Mouse (Mus musculus): ENCODE data around the gene Ildr1. TPM values are rescaled to one million over a fixed set of nuclear protein-coding genes. Genes with fewer than 3 reads are reported as not detected.

The Ildr1 gene
- polyA plus RNA-seq, 1 experiment from 2014 or later: 0.14 TPM

- Histone ChIP-seq H3K9ac (ENCODE audit: low read depth, low read length) (no peak overlapping the region), H3K4me2 (ENCODE audit: low read depth, low read length) (no peak overlapping the region), H3K9me3 (replicated peaks; ENCODE audit: control insufficient read depth, low read length) (no peaks in the 10 kb centered on the region), H3K27ac (ENCODE audit: low read length) (no peak overlapping the region), H3K4me3 (ENCODE audit: low read depth, low read length) (no peak overlapping the region), H3K27me3 (ENCODE audit: control insufficient read depth, insufficient read depth, low read depth, low read length) (peaks cover 1% of the 10 kb centered on the region; the same call in 1 of the 2 replicates), H3K36me3 (ENCODE audit: control insufficient read depth, insufficient read depth) (no peaks in the 10 kb centered on the region), H3K4me1 (ENCODE audit: control insufficient read depth, low read depth, low read length) (no peaks in the 10 kb centered on the region)
- ATAC-seq (ENCODE audit: low read depth): no peak
- WGBS (ENCODE audit: insufficient replicate concordance): 76% methylated on average over 2 of the region's 2 CpGs
These were observed 5.7 kb upstream of the Ildr1 start for GRCm38 (mm10) chr16:36688076-36688475.

- Histone ChIP-seq H3K27ac (ENCODE audit: low read length) (no peak overlapping the region), H3K4me3 (ENCODE audit: low read depth, low read length) (no peak overlapping the region)
These were observed 2.3 kb upstream of the Ildr1 start for GRCm38 (mm10) chr16:36691484-36691883.

GRCm38 (mm10) chr16:36694798-36695290 lies 1.1 kb downstream of the Ildr1 start:
- no peak for ATAC-seq (ENCODE audit: low read depth)
- Histone ChIP-seq H3K27ac (ENCODE audit: low read length) (no peak overlapping the region), H3K4me3 (ENCODE audit: low read depth, low read length) (no peak overlapping the region), H3K9me3 (replicated peaks; ENCODE audit: control insufficient read depth, low read length) (no peaks in the 10 kb centered on the region), H3K4me2 (ENCODE audit: low read depth, low read length) (no peak overlapping the region), H3K4me1 (ENCODE audit: control insufficient read depth, low read depth, low read length) (no peaks in the 10 kb centered on the region), H3K36me3 (ENCODE audit: control insufficient read depth, insufficient read depth) (no peaks in the 10 kb centered on the region), H3K9ac (ENCODE audit: low read depth, low read length) (no peak overlapping the region), H3K27me3 (ENCODE audit: control insufficient read depth, insufficient read depth, low read depth, low read length) (peaks cover 20% of the 10 kb centered on the region)
- 51% methylated on average over 9 of the region's 9 CpGs for WGBS (ENCODE audit: insufficient replicate concordance)

More at GRCm38 (mm10) chr16:36691484-36691883, 2.3 kb upstream of the Ildr1 start:
- Histone ChIP-seq H3K4me1 (ENCODE audit: control insufficient read depth, low read depth, low read length) (no peaks in the 10 kb centered on the region), H3K27me3 (ENCODE audit: control insufficient read depth, insufficient read depth, low read depth, low read length) (peaks cover 20% of the 10 kb centered on the region), H3K4me2 (ENCODE audit: low read depth, low read length) (no peak overlapping the region), H3K9me3 (replicated peaks; ENCODE audit: control insufficient read depth, low read length) (no peaks in the 10 kb centered on the region), H3K9ac (ENCODE audit: low read depth, low read length) (no peak overlapping the region), H3K36me3 (ENCODE audit: control insufficient read depth, insufficient read depth) (no peaks in the 10 kb centered on the region)
- ATAC-seq (ENCODE audit: low read depth): no peak
- WGBS (ENCODE audit: insufficient replicate concordance): 54% methylated on average over 3 of the region's 3 CpGs

GRCm38 (mm10) chr16:36697331-36697730 lies 3.6 kb downstream of the Ildr1 start:
- no peaks in the 10 kb centered on the region for H3K9me3 ChIP-seq (replicated peaks; ENCODE audit: control insufficient read depth, low read length)
- no peak overlapping the region for H3K9ac ChIP-seq (ENCODE audit: low read depth, low read length)
- no peak overlapping the region for H3K4me2 ChIP-seq (ENCODE audit: low read depth, low read length)
- H3K4me3 ChIP-seq (ENCODE audit: low read depth, low read length): no peak overlapping the region
- no peak for ATAC-seq (ENCODE audit: low read depth)
- H3K27ac ChIP-seq (ENCODE audit: low read length): no peak overlapping the region
- H3K4me1 ChIP-seq (ENCODE audit: control insufficient read depth, low read depth, low read length): no peaks in the 10 kb centered on the region
- peaks cover 20% of the 10 kb centered on the region for H3K27me3 ChIP-seq (ENCODE audit: control insufficient read depth, insufficient read depth, low read depth, low read length)
- H3K36me3 ChIP-seq (ENCODE audit: control insufficient read depth, insufficient read depth): no peaks in the 10 kb centered on the region
- WGBS (ENCODE audit: insufficient replicate concordance): 48% methylated on average over 8 of the region's 8 CpGs

GRCm38 (mm10) chr16:36700484-36700883 lies 6.7 kb downstream of the Ildr1 start:
- ATAC-seq (ENCODE audit: low read depth): no peak

GRCm38 (mm10) chr16:36707702-36708423 lies 14.1 kb downstream of the Ildr1 start:
- Histone ChIP-seq H3K4me2 (ENCODE audit: low read depth, low read length) (no peak overlapping the region), H3K27me3 (ENCODE audit: control insufficient read depth, insufficient read depth, low read depth, low read length) (no peaks in the 10 kb centered on the region), H3K9me3 (replicated peaks; ENCODE audit: control insufficient read depth, low read length) (no peaks in the 10 kb centered on the region), H3K9ac (ENCODE audit: low read depth, low read length) (no peak overlapping the region), H3K36me3 (ENCODE audit: control insufficient read depth, insufficient read depth) (no peaks in the 10 kb centered on the region), H3K4me3 (ENCODE audit: low read depth, low read length) (no peak overlapping the region), H3K27ac (ENCODE audit: low read length) (no peak overlapping the region), H3K4me1 (ENCODE audit: control insufficient read depth, low read depth, low read length) (no peaks in the 10 kb centered on the region)
- 0 out of 2 replicates have a peak, but pooled peaks have one; percentile 27 for ATAC-seq (ENCODE audit: low read depth)
- WGBS (ENCODE audit: insufficient replicate concordance): 40% methylated on average over 6 of the region's 6 CpGs

More at GRCm38 (mm10) chr16:36700484-36700883, 6.7 kb downstream of the Ildr1 start:
- H3K9ac ChIP-seq (ENCODE audit: low read depth, low read length): no peak overlapping the region
- no peaks in the 10 kb centered on the region for H3K36me3 ChIP-seq (ENCODE audit: control insufficient read depth, insufficient read depth)
- WGBS (ENCODE audit: insufficient replicate concordance): 72% methylated on average over 2 of the region's 2 CpGs
- H3K9me3 ChIP-seq (replicated peaks; ENCODE audit: control insufficient read depth, low read length): no peaks in the 10 kb centered on the region
- no peak overlapping the region for H3K27ac ChIP-seq (ENCODE audit: low read length)
- no peak overlapping the region for H3K4me3 ChIP-seq (ENCODE audit: low read depth, low read length)
- H3K4me1 ChIP-seq (ENCODE audit: control insufficient read depth, low read depth, low read length): no peaks in the 10 kb centered on the region
- no peaks in the 10 kb centered on the region for H3K27me3 ChIP-seq (ENCODE audit: control insufficient read depth, insufficient read depth, low read depth, low read length)
- H3K4me2 ChIP-seq (ENCODE audit: low read depth, low read length): no peak overlapping the region

GRCm38 (mm10) chr16:36708751-36709150 lies 15.0 kb downstream of the Ildr1 start:
- Histone ChIP-seq H3K27me3 (ENCODE audit: control insufficient read depth, insufficient read depth, low read depth, low read length) (no peaks in the 10 kb centered on the region), H3K4me2 (ENCODE audit: low read depth, low read length) (no peak overlapping the region), H3K4me1 (ENCODE audit: control insufficient read depth, low read depth, low read length) (no peaks in the 10 kb centered on the region), H3K36me3 (ENCODE audit: control insufficient read depth, insufficient read depth) (no peaks in the 10 kb centered on the region), H3K4me3 (ENCODE audit: low read depth, low read length) (no peak overlapping the region), H3K9me3 (replicated peaks; ENCODE audit: control insufficient read depth, low read length) (no peaks in the 10 kb centered on the region), H3K27ac (ENCODE audit: low read length) (no peak overlapping the region), H3K9ac (ENCODE audit: low read depth, low read length) (no peak overlapping the region)
- ATAC-seq (ENCODE audit: low read depth): no peak
- WGBS (ENCODE audit: insufficient replicate concordance): 22% methylated on average over 7 of the region's 7 CpGs

GRCm38 (mm10) chr16:36709405-36709804 lies 15.6 kb downstream of the Ildr1 start:
- no peaks in the 10 kb centered on the region for H3K27me3 ChIP-seq (ENCODE audit: control insufficient read depth, insufficient read depth, low read depth, low read length)
- H3K4me2 ChIP-seq (ENCODE audit: low read depth, low read length): no peak overlapping the region
- no peak overlapping the region for H3K9ac ChIP-seq (ENCODE audit: low read depth, low read length)
- H3K36me3 ChIP-seq (ENCODE audit: control insufficient read depth, insufficient read depth): no peaks in the 10 kb centered on the region
- no peak overlapping the region for H3K4me3 ChIP-seq (ENCODE audit: low read depth, low read length)
- H3K9me3 ChIP-seq (replicated peaks; ENCODE audit: control insufficient read depth, low read length): no peaks in the 10 kb centered on the region
- H3K4me1 ChIP-seq (ENCODE audit: control insufficient read depth, low read depth, low read length): no peaks in the 10 kb centered on the region
- 67% methylated on average over 17 of the region's 17 CpGs for WGBS (ENCODE audit: insufficient replicate concordance)
- no peak overlapping the region for H3K27ac ChIP-seq (ENCODE audit: low read length)
- ATAC-seq (ENCODE audit: low read depth): no peak

GRCm38 (mm10) chr16:36710794-36711193 lies 17.0 kb downstream of the Ildr1 start:
- Histone ChIP-seq H3K4me2 (ENCODE audit: low read depth, low read length) (no peak overlapping the region), H3K4me3 (ENCODE audit: low read depth, low read length) (no peak overlapping the region), H3K27me3 (ENCODE audit: control insufficient read depth, insufficient read depth, low read depth, low read length) (no peaks in the 10 kb centered on the region), H3K9ac (ENCODE audit: low read depth, low read length) (no peak overlapping the region), H3K36me3 (ENCODE audit: control insufficient read depth, insufficient read depth) (no peaks in the 10 kb centered on the region), H3K9me3 (replicated peaks; ENCODE audit: control insufficient read depth, low read length) (no peaks in the 10 kb centered on the region), H3K4me1 (ENCODE audit: control insufficient read depth, low read depth, low read length) (no peaks in the 10 kb centered on the region), H3K27ac (ENCODE audit: low read length) (no peak overlapping the region)
- 61% methylated on average over 2 of the region's 2 CpGs for WGBS (ENCODE audit: insufficient replicate concordance)
- no peak for ATAC-seq (ENCODE audit: low read depth)

All from liver, embryonic 16.5 days (tissue).